Mouse (Mus musculus) cerebellum, adult 11-12 months (tissue): ENCODE results near the gene Catsperg2.
A peak's percentile ranks its signal among the peaks of the same experiment; 100 is the strongest.
"Not testable (repeated sequence)": the region's sequence is repeated elsewhere in the genome, so short reads cannot be mapped to it uniquely, and the experiment has no call there.

Experiments used
- DNase-seq: peaks from one replicate; pipeline ENCODE4 v3.0.0; 2022

Gene Catsperg2

GRCm38 (mm10) chr7:29726860-29727259, at the start of gene Catsperg2:
Gene Catsperg2, minus strand, starts transcription at chr7:29727032.
- DNase-seq, result not testable (repeated sequence)

GRCm38 (mm10) chr7:29776568-29776967, 49.7 kb upstream of the Catsperg2 start:
- no peak for DNase-seq

GRCm38 (mm10) chr7:29774371-29774770, 47.5 kb upstream of the Catsperg2 start:
- DNase-seq, result no peak

- no peak for DNase-seq
Measured at GRCm38 (mm10) chr7:29773503-29773902, 46.7 kb upstream of the Catsperg2 start.

- DNase-seq, result no peak
Measured at GRCm38 (mm10) chr7:29768980-29769379, 42.1 kb upstream of the Catsperg2 start.

- DNase-seq, result peak; percentile 87
Measured at GRCm38 (mm10) chr7:29768090-29768900, 41.5 kb upstream of the Catsperg2 start, which contains the start of gene Zfp84. Gene Zfp84, plus strand, starts transcription at chr7:29768552.

- peak; percentile 85 for DNase-seq
Measured at GRCm38 (mm10) chr7:29767058-29767686, 40.3 kb upstream of the Catsperg2 start.

GRCm38 (mm10) chr7:29764702-29765101, 37.9 kb upstream of the Catsperg2 start:
- DNase-seq, result no peak

- no peak for DNase-seq
Measured at GRCm38 (mm10) chr7:29760476-29760875, 33.6 kb upstream of the Catsperg2 start.

GRCm38 (mm10) chr7:29742258-29742657, 15.4 kb upstream of the Catsperg2 start:
- DNase-seq, result no peak

GRCm38 (mm10) chr7:29728055-29728454, 1.2 kb upstream of the Catsperg2 start:
- no peak for DNase-seq

- DNase-seq, result not testable (repeated sequence)
Measured at GRCm38 (mm10) chr7:29725461-29726142, 1.2 kb downstream of the Catsperg2 start.

- DNase-seq, result not testable (repeated sequence)
Measured at GRCm38 (mm10) chr7:29708891-29709290, 17.9 kb downstream of the Catsperg2 start.

GRCm38 (mm10) chr7:29695231-29695630, 31.6 kb downstream of the Catsperg2 start:
- not testable (repeated sequence) for DNase-seq

- DNase-seq, result no peak
Measured at GRCm38 (mm10) chr7:29681868-29682267, 45.0 kb downstream of the Catsperg2 start.
